Mouse (Mus musculus): ENCODE results near the gene Bend6. TPM values are rescaled to one million over a fixed set of nuclear protein-coding genes. Genes with fewer than 3 reads are reported as not detected.

Gene Bend6
- total RNA-seq, 4 experiments from 2014 or later: 1.5 to 3.0 (median 2.5) TPM

- no peak for DNase-seq (ENCODE audit: low spot score)
These were observed 104.3 kb downstream of the Bend6 start for GRCm38 (mm10) chr1:33803323-33803722.

Other genes with a start within 250 kb of the Bend6 start
- gene Prim2, start 238.0 kb downstream of the Bend6 start, total RNA-seq (2022): 1 to 10 TPM; 1.5 to 2.4 (median 1.8) TPM
- gene Rab23, start 187.9 kb downstream of the Bend6 start, total RNA-seq (2022): 10 to 100 TPM in 1 of 4 experiments, 1 to 10 TPM in 3; 6.2 to 10.6 (median 6.8) TPM
- 10 to 100 TPM; 34.4 to 43.4 (median 38.5) TPM for gene Bag2, start 150.0 kb downstream of the Bend6 start, total RNA-seq (2022)
- gene Zfp451, start 93.2 kb downstream of the Bend6 start, total RNA-seq (2022): 10 to 100 TPM; 10.7 to 17.3 (median 12.6) TPM
- 100 to 1,000 TPM; 366 to 489 (median 444) TPM for gene Dst, start 409 bp upstream of the Bend6 start, total RNA-seq (2022)

All from heart, adult 8-10 months (tissue).